Mouse (Mus musculus) midbrain, embryonic 14.5 days (tissue): ENCODE measurements around the gene H2-T24. TPM values are rescaled to one million over a fixed set of nuclear protein-coding genes. Genes with fewer than 3 reads are reported as not detected.
A peak's percentile ranks its signal among the peaks of the same experiment; 100 is the strongest.

Source experiments
- ATAC-seq: fragments of 200-750 bp; cut with Nextera tagmentation; 2 replicates; pipeline ENCODE4 v1.8.0; 2017; ENCODE audit warnings: moderate number of reproducible peaks, moderate library complexity; ENCODE audit not compliant: low FRiP score, low TSS enrichment
- DNase-seq: peaks from one replicate; pipeline ENCODE4 v3.0.0-alpha.2; 2015
- H3K27ac ChIP-seq: fragments of 300-500 bp; sonication (generic); replicated peaks from 2 replicates; pipeline ENCODE4 v1.5.1; 2014; ENCODE audit warnings: mild to moderate bottlenecking, low read depth, low read length, moderate library complexity
- H3K27me3 ChIP-seq: fragments of 300-500 bp; sonication (generic); 2 replicates; pipeline ENCODE4 v1.6.1; 2014; ENCODE audit warnings: low read length, control low read depth, mixed read lengths; ENCODE audit not compliant: control insufficient read depth, insufficient read depth
- H3K36me3 ChIP-seq: fragments of 300-500 bp; sonication (generic); 2 replicates; pipeline ENCODE4 v1.6.1; 2014; ENCODE audit warnings: low read length, control low read depth; ENCODE audit not compliant: control insufficient read depth, insufficient read depth
- H3K4me1 ChIP-seq: fragments of 300-500 bp; sonication (generic); 2 replicates; pipeline ENCODE4 v1.6.1; 2014; ENCODE audit warnings: mild to moderate bottlenecking, antibody characterized with exemption, low read length, control low read depth; ENCODE audit not compliant: control insufficient read depth, insufficient read depth
- H3K4me2 ChIP-seq: fragments of 300-500 bp; sonication (generic); 2 replicates; pipeline ENCODE4 v1.6.1; 2014; ENCODE audit warnings: mild to moderate bottlenecking, low read length, moderate library complexity
- H3K4me3 ChIP-seq: fragments of 300-500 bp; sonication (generic); replicated peaks from 2 replicates; pipeline ENCODE4 v1.5.1; 2014; ENCODE audit warnings: low read depth, low read length
- H3K9ac ChIP-seq: fragments of 300-500 bp; sonication (generic); replicated peaks from 2 replicates; pipeline ENCODE4 v1.6.1; 2014; ENCODE audit warnings: mild to moderate bottlenecking, low read length, moderate library complexity
- H3K9me3 ChIP-seq: fragments of 300-500 bp; sonication (generic); 2 replicates; pipeline ENCODE4 v1.6.1; 2016; ENCODE audit warnings: low read length, control low read depth, mixed read lengths; ENCODE audit not compliant: control insufficient read depth
- WGBS: fragments of 180-500 bp; shearing (Covaris S2); extraction: QIAGEN DNeasy Blood & Tissue Kit; methylation state at CpG from one replicate; pipeline ENCODE4 v1.1.7; 2014; 5-methylcytosine and 5-hydroxymethylcytosine counted together
- polyA plus RNA-seq: library from polyadenylated mRNA; unstranded; fragments of >200 nt; fragmentation: Nextera tagmentation; extraction: Ambion mirVana; gene quantifications from 2 replicates; pipeline ENCODE4 v1.2.1, GENCODE M21; 2014

The H2-T24 gene
- polyA plus RNA-seq, 1 experiment from 2014 or later: 9.8 TPM

GRCm38 (mm10) chr17:35981776-35982175 is 38.6 kb downstream of the H2-T24 start:
- WGBS: 87% methylated on average over 9 of the region's 9 CpGs
- no peaks in the 10 kb centered on the region for H3K27me3 ChIP-seq
- no peaks in the 10 kb centered on the region for H3K9me3 ChIP-seq
- peak overlapping the region; percentile 69 for H3K4me2 ChIP-seq
- H3K9ac ChIP-seq: 0 out of 2 replicates have a peak overlapping the region, but pooled peaks have one; percentile 62
- no peak overlapping the region for H3K4me3 ChIP-seq
- no peak for DNase-seq
- ATAC-seq: no peak
- peaks cover 18% of the 10 kb centered on the region for H3K4me1 ChIP-seq
- peaks cover 45% of the 10 kb centered on the region for H3K36me3 ChIP-seq
- no peak overlapping the region for H3K27ac ChIP-seq

- ATAC-seq (peak; percentile 37), DNase-seq (peak; percentile 65)
- peak overlapping the region; percentile 69 for H3K4me2 ChIP-seq
- H3K9me3 ChIP-seq: no peaks in the 10 kb centered on the region
- H3K36me3 ChIP-seq: peaks cover 40% of the 10 kb centered on the region
- H3K9ac ChIP-seq: peak overlapping the region; percentile 62
- H3K4me1 ChIP-seq: peaks cover 18% of the 10 kb centered on the region
- WGBS: under 1% methylated on average over 27 of the region's 29 CpGs
- peak overlapping the region; percentile 93 for H3K27ac ChIP-seq
- H3K27me3 ChIP-seq: no peaks in the 10 kb centered on the region
- peak overlapping the region; percentile 89 for H3K4me3 ChIP-seq
Measured at GRCm38 (mm10) chr17:35980363-35980754, 40.0 kb downstream of the H2-T24 start.

- peak; percentile 85 for ATAC-seq
- Histone ChIP-seq H3K4me2 (peak within 1 kb of the TSS; percentile 69), H3K4me1 (peaks cover 18% of the 10 kb centered on the region), H3K9ac (peak within 1 kb of the TSS; percentile 62), H3K4me3 (peak within 1 kb of the TSS; percentile 89), H3K27ac (peak within 1 kb of the TSS; percentile 93), H3K36me3 (peaks cover 42% of the 10 kb centered on the region), H3K27me3 (no peaks in the 10 kb centered on the region), H3K9me3 (no peaks in the 10 kb centered on the region)
- under 1% methylated on average over 102 of the region's 109 CpGs for WGBS
- peak; percentile 93 for DNase-seq
Measured at GRCm38 (mm10) chr17:35979401-35980362, 40.7 kb downstream of the H2-T24 start, which contains the start of the genes Gnl1 and Prr3. Gene Gnl1 (plus strand): TSS chr17:35979851. Gene Prr3 (minus strand): TSS chr17:35980236.

- Histone ChIP-seq H3K27me3 (no peaks in the 10 kb centered on the region), H3K4me2 (peak overlapping the region; percentile 69), H3K9ac (peak overlapping the region; percentile 62), H3K9me3 (no peaks in the 10 kb centered on the region), H3K4me3 (peak overlapping the region; percentile 89), H3K36me3 (peaks cover 44% of the 10 kb centered on the region), H3K4me1 (peaks cover 18% of the 10 kb centered on the region), H3K27ac (peak overlapping the region; percentile 93)
- ATAC-seq: peak; percentile 86
- WGBS: under 1% methylated on average over 41 of the region's 41 CpGs
- peak; percentile 92 for DNase-seq
Measured at GRCm38 (mm10) chr17:35978811-35979400, 41.5 kb downstream of the H2-T24 start.

GRCm38 (mm10) chr17:35972131-35972530 is 48.2 kb downstream of the H2-T24 start:
- Histone ChIP-seq H3K4me3 (no peak overlapping the region), H3K4me1 (peaks cover 10% of the 10 kb centered on the region), H3K27me3 (no peaks in the 10 kb centered on the region), H3K27ac (no peak overlapping the region), H3K9ac (no peak overlapping the region), H3K36me3 (peaks cover 36% of the 10 kb centered on the region), H3K4me2 (no peak overlapping the region), H3K9me3 (no peaks in the 10 kb centered on the region)
- DNase-seq: no peak
- WGBS: 46% methylated on average over 1 of the region's 1 CpGs
- no peak for ATAC-seq

- under 1% methylated on average over 68 of the region's 68 CpGs for WGBS
- DNase-seq (peak; percentile 100), ATAC-seq (peak; percentile 99)
- H3K9ac ChIP-seq: peak within 1 kb of the TSS; percentile 65
- H3K4me2 ChIP-seq: peak within 1 kb of the TSS; percentile 82
- H3K4me1 ChIP-seq: peaks cover 10% of the 10 kb centered on the region
- H3K36me3 ChIP-seq: peaks cover 25% of the 10 kb centered on the region
- no peaks in the 10 kb centered on the region for H3K27me3 ChIP-seq
- peak within 1 kb of the TSS; percentile 82 for H3K4me3 ChIP-seq
- H3K27ac ChIP-seq: peak within 1 kb of the TSS; percentile 74
- no peaks in the 10 kb centered on the region for H3K9me3 ChIP-seq
Measured at GRCm38 (mm10) chr17:35969418-35970389, 50.7 kb downstream of the H2-T24 start, which contains the start of gene Abcf1. Gene Abcf1 (minus strand): TSS chr17:35969761.

GRCm38 (mm10) chr17:35967621-35968020 is 52.7 kb downstream of the H2-T24 start:
- DNase-seq: no peak
- 90% methylated on average over 2 of the region's 2 CpGs for WGBS
- ATAC-seq: no peak
- H3K4me1 ChIP-seq: peaks cover 10% of the 10 kb centered on the region
- peaks cover 29% of the 10 kb centered on the region for H3K36me3 ChIP-seq
- H3K27me3 ChIP-seq: no peaks in the 10 kb centered on the region
- no peak overlapping the region for H3K4me2 ChIP-seq
- no peak overlapping the region for H3K4me3 ChIP-seq
- H3K9ac ChIP-seq: no peak overlapping the region
- no peaks in the 10 kb centered on the region for H3K9me3 ChIP-seq
- no peak overlapping the region for H3K27ac ChIP-seq

GRCm38 (mm10) chr17:35963279-35963678 is 57.1 kb downstream of the H2-T24 start:
- H3K27ac ChIP-seq: no peak overlapping the region

More at GRCm38 (mm10) chr17:35963279-35963678, 57.1 kb downstream of the H2-T24 start:
- ATAC-seq: no peak
- no peak for DNase-seq
- H3K9ac ChIP-seq: no peak overlapping the region
- WGBS: 92% methylated on average over 10 of the region's 10 CpGs
- H3K27me3 ChIP-seq: no peaks in the 10 kb centered on the region
- H3K36me3 ChIP-seq: peaks cover 67% of the 10 kb centered on the region
- no peaks in the 10 kb centered on the region for H3K9me3 ChIP-seq
- no peak overlapping the region for H3K4me3 ChIP-seq
- no peaks in the 10 kb centered on the region for H3K4me1 ChIP-seq
- H3K4me2 ChIP-seq: no peak overlapping the region
